19 mouse cellular contexts compared by ENCODE assay signal in the genomic region with DNA sequence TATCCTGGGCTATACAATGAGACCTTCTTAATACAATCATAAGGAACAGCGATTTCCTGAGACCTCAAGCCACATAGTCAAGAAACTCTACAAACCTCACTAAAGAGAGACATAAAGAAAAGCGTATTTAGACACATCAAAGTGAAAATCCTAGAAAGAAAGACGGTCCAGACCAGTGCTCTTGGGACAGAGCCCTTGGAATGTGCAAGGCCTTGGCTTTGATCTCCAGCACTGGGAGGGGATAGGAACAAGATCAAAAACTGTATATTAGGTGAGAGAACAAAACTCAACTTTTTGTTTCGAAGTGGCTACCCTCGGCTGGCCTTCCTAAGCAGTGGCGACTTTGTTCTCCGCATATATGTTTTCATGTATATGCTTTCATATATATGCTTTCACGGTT. TPM values are rescaled to one million over a fixed set of nuclear protein-coding genes. Genes with fewer than 3 reads are reported as not detected.
DNase-seq lines count a peak whose midpoint lies in the region; ATAC-seq and TF ChIP-seq lines count a peak whose summit lies in the region.
"Had no signal": no experiment of that assay in that cellular context is flagged by ENCODE, and none has a peak within 500 bp of the region (broad histone marks: within the 10 kb centered on the region; RNA-seq: fewer than 3 reads in every experiment).

No protein-coding gene starts in this region.

- H3K27ac ChIP-seq in midbrain, embryonic 11.5 days (ENCODE audit: low read depth, low read length), result no peak overlapping the region
- no peak overlapping the region for H3K27ac ChIP-seq in midbrain, embryonic 14.5 days (replicated peaks; ENCODE audit: low read depth, low read length)
- H3K27ac ChIP-seq in thymus, adult 2 months (ENCODE audit: control insufficient read depth, insufficient read depth, low read length), result peak overlapping the region; percentile 5; the same call in 1 of the 2 replicates
- H3K27ac ChIP-seq: embryonic facial prominence, embryonic 10.5 days; embryonic facial prominence, embryonic 12.5 days; forebrain, embryonic 13.5 days; forebrain, embryonic 15.5 days had no signal

- TF ChIP-seq POLR2A in thymus, adult 2 months (IDR thresholded peaks at IDR 0.05; ENCODE audit: control insufficient read depth, extremely low read depth, insufficient read depth, low read length, poor library complexity), result no peak

- intact Hi-C loops in gastrocnemius, postnatal 36 days (cut with DNase I), result loop anchor here (5.0 kb wide), 1 partner anchor 65 kb away; no protein-coding TSS in a partner anchor

- H3K36me3 ChIP-seq in midbrain, embryonic 11.5 days (ENCODE audit: control insufficient read depth, insufficient read depth, low read length), result no peaks in the 10 kb centered on the region
- H3K36me3 ChIP-seq in midbrain, embryonic 14.5 days (ENCODE audit: control insufficient read depth, insufficient read depth, low read length), result no peaks in the 10 kb centered on the region
- no peaks in the 10 kb centered on the region for H3K36me3 ChIP-seq in thymus, adult 2 months (ENCODE audit: control insufficient read depth, insufficient read depth, low read length)
- H3K36me3 ChIP-seq: embryonic facial prominence, embryonic 10.5 days; embryonic facial prominence, embryonic 12.5 days; forebrain, embryonic 15.5 days had no signal

- H3K27me3 ChIP-seq in midbrain, embryonic 11.5 days (ENCODE audit: control insufficient read depth, insufficient read depth, low read length), result no peaks in the 10 kb centered on the region
- no peaks in the 10 kb centered on the region for H3K27me3 ChIP-seq in midbrain, embryonic 14.5 days (ENCODE audit: control insufficient read depth, insufficient read depth, low read length)
- no peaks in the 10 kb centered on the region for H3K27me3 ChIP-seq in thymus, adult 2 months (ENCODE audit: control insufficient read depth, insufficient read depth, low read length)
- H3K27me3 ChIP-seq: embryonic facial prominence, embryonic 12.5 days; forebrain, embryonic 13.5 days; forebrain, embryonic 15.5 days had no signal

- H3K4me2 ChIP-seq in midbrain, embryonic 11.5 days, result no peak overlapping the region
- H3K4me2 ChIP-seq in midbrain, embryonic 14.5 days (ENCODE audit: low read length), result no peak overlapping the region
- H3K4me2 ChIP-seq: embryonic facial prominence, embryonic 12.5 days; forebrain, embryonic 13.5 days; forebrain, embryonic 15.5 days had no signal

- H3K4me1 ChIP-seq in midbrain, embryonic 11.5 days (ENCODE audit: control insufficient read depth, insufficient read depth, low read length), result peaks cover 4% of the 10 kb centered on the region; the same call in 1 of the 2 replicates
- peaks cover 5% of the 10 kb centered on the region for H3K4me1 ChIP-seq in midbrain, embryonic 14.5 days (ENCODE audit: control insufficient read depth, insufficient read depth, low read length)
- H3K4me1 ChIP-seq in thymus, adult 2 months (replicated peaks; ENCODE audit: control insufficient read depth, insufficient read depth, low read length), result peaks cover 27% of the 10 kb centered on the region

- no peaks in the 10 kb centered on the region for H3K9me3 ChIP-seq in midbrain, embryonic 11.5 days (ENCODE audit: control insufficient read depth, low read length)
- no peaks in the 10 kb centered on the region for H3K9me3 ChIP-seq in midbrain, embryonic 14.5 days (ENCODE audit: control insufficient read depth, low read length)
- H3K9me3 ChIP-seq: embryonic facial prominence, embryonic 10.5 days; embryonic facial prominence, embryonic 12.5 days; forebrain, embryonic 13.5 days; forebrain, embryonic 15.5 days had no signal

- H3K9ac ChIP-seq in midbrain, embryonic 11.5 days (ENCODE audit: low read length), result no peak overlapping the region
- no peak overlapping the region for H3K9ac ChIP-seq in midbrain, embryonic 14.5 days (replicated peaks; ENCODE audit: low read length)
- H3K9ac ChIP-seq: embryonic facial prominence, embryonic 12.5 days; forebrain, embryonic 13.5 days; forebrain, embryonic 15.5 days; forebrain, postnatal 0 days had no signal

- no peak overlapping the region for H3K4me3 ChIP-seq in midbrain, embryonic 11.5 days (ENCODE audit: low read depth, low read length)
- no peak overlapping the region for H3K4me3 ChIP-seq in midbrain, embryonic 14.5 days (replicated peaks; ENCODE audit: low read depth, low read length)
- H3K4me3 ChIP-seq in thymus, adult 2 months (ENCODE audit: control insufficient read depth, insufficient read depth, low read length), result no peak overlapping the region
- H3K4me3 ChIP-seq: embryonic facial prominence, embryonic 10.5 days; embryonic facial prominence, embryonic 12.5 days; forebrain, embryonic 13.5 days; forebrain, embryonic 15.5 days had no signal

- WGBS in midbrain, embryonic 11.5 days, result 76% methylated on average over 8 of the region's 8 CpGs
- whole genome bisulfite sequencing in midbrain, embryonic 14.5 days, result 71% methylated on average over 8 of the region's 8 CpGs
- WGBS in thymus, adult 2 months, result 91% methylated on average over 8 of the region's 8 CpGs

- ATAC-seq in midbrain, embryonic 11.5 days (ENCODE audit: low FRiP score), result no peak
- no peak for ATAC-seq in midbrain, embryonic 14.5 days (ENCODE audit: low FRiP score, low TSS enrichment)
- ATAC-seq: activated CD4-positive, CD25-positive, alpha-beta regulatory T cell, adult 4 months; forebrain, embryonic 13.5 days; forebrain, embryonic 15.5 days; forebrain, postnatal 0 days had no signal

- peak; percentile 45 for DNase-seq in adrenal gland, postnatal 14 days
- DNase-seq in adrenal gland, adult 8-10 months, result no peak
- peak; percentile 78 for DNase-seq in midbrain, embryonic 11.5 days (ENCODE audit: low spot score, missing footprints)
- DNase-seq in midbrain, embryonic 14.5 days, result no peak
- no peak for DNase-seq in thymus, adult 2 months
- no peak for DNase-seq in thymus, postnatal 0 days (ENCODE audit: low spot score)
- no peak for DNase-seq in gastrocnemius, postnatal 36 days
- DNase-seq: adrenal gland, postnatal 25 days; cerebellum, adult 11-12 months; cerebellum, adult 2 months; cerebellum, adult 9-10 months; cerebellum, postnatal 10 days; cerebellum, postnatal 25 days; forebrain, postnatal 0 days had no signal

- TF ChIP-seq CTCF in thymus, adult 2 months (IDR thresholded peaks at IDR 0.05; ENCODE audit: borderline replicate concordance, control insufficient read depth, extremely low read depth, insufficient read depth, low read length, poor library complexity), result no peak

RNA-seq across cellular contexts. Expression of a gene that starts 3.4 kb away (rescaled TPM):
- 39.3 and 43.9 TPM in 2 replicates for total RNA-seq in adrenal gland, postnatal 14 days (2021)
- total RNA-seq in adrenal gland, adult 8-10 months (2022), result 10 to 100 TPM; 37.1 to 55.0 (median 45.8) TPM
- polyA plus RNA-seq in midbrain, embryonic 11.5 days (2014; fragmentation: Nextera tagmentation; extraction: Ambion mirVana), result 9.9 and 10.0 TPM in 2 replicates
- 12.6 and 13.9 TPM in 2 replicates for polyA plus RNA-seq in midbrain, embryonic 14.5 days (2014; fragmentation: Nextera tagmentation; extraction: Ambion mirVana)
- 22.6 and 26.5 TPM in 2 replicates for polyA plus RNA-seq in thymus, adult 2 months (2012; rRNA removed)
- polyA plus RNA-seq in thymus, postnatal 0 days (2015; fragmentation: Nextera tagmentation; extraction: Ambion mirVana), result 10.9 and 15.3 TPM in 2 replicates
- 10 to 100 TPM; 50.5 to 52.6 TPM for total RNA-seq in gastrocnemius, postnatal 36 days (2021)

Comparison
In these comparisons a context has a peak if more than half of its experiments do, and no peak if none do; other contexts are left out.
1. DNase-seq: peak in adrenal gland, postnatal 14 days (single experiment) and midbrain, embryonic 11.5 days (single experiment); none in adrenal gland, adult 8-10 months (single experiment), midbrain, embryonic 14.5 days (single experiment), thymus, adult 2 months (single experiment), thymus, postnatal 0 days (single experiment) and gastrocnemius, postnatal 36 days (0 of 2).